Mouse (Mus musculus) cerebellum, adult 11 months (tissue): Measurements from ENCODE around the gene Camkv.

ENCODE experiments used
- DNase-seq: peaks from one replicate; pipeline ENCODE4 v3.0.0; 2022

The Camkv gene

DNA sequence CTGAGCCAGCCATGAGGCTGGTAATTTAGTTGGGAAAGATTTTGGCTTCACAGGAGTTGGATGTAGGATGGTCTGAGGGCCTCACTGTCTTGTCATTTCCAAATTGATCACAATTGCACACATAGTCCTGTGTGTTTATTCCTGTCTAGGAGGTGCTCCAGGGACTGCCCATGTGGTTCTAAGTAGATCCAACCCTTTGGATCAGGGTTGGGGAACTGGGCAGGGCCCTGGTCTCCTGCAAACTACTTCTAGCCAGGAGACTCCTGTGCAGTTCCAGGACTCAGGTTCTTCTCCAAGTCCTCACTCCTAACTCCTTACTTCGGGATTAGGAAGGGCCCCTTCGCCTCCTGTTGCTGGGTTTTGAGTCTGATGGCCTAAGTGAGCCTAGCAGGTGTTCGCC, at the start of gene Camkv:
Gene Camkv (plus strand): TSS at position 301 of the 400 bp plus-strand sequence.
- DNase-seq, result no peak

- DNase-seq, result peak; percentile 88
Measured at GRCm38 (mm10) chr9:107887804-107888266, 47.6 kb upstream of the Camkv start, which contains the start of gene Mon1a. TSS of gene Mon1a (plus strand) at chr9:107888151.

DNA sequence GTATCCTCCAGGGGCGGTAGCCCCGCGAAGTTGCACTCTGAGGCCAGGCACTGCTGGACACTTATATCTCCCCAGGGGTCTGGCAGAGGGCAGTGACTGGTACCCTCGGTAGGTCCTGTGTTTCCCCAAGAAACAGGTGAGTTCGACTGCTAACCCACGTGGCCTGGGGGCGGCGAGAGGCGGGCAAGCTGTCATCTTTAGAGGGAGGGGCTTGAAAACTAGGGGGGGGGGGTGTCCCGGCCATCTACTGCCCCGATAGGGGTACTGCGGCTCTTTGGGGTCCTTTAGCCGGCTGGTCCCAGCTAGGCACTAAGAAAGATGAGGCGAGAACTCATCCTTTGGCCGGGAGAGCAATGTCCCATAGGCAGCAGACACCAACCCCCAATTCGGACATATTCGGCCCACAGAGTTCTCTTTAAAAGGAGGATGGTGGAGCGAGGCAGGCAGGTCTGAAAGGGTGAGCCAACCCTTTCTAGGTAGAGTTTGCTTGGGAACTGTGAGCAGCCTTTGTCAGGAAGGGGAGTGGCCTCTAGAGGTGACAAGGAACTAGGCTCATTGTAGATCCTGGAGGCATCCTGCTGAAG, 47.1 kb upstream of the Camkv start:
- DNase-seq, result no peak

- no peak for DNase-seq
Measured at GRCm38 (mm10) chr9:107890260-107890659, 45.2 kb upstream of the Camkv start.

- DNase-seq, result no peak
Measured at GRCm38 (mm10) chr9:107891023-107891422, 44.5 kb upstream of the Camkv start.

GRCm38 (mm10) chr9:107898563-107898962, 36.9 kb upstream of the Camkv start:
- DNase-seq, result no peak

- DNase-seq, result no peak
Measured at GRCm38 (mm10) chr9:107899855-107900254, 35.6 kb upstream of the Camkv start.

DNA sequence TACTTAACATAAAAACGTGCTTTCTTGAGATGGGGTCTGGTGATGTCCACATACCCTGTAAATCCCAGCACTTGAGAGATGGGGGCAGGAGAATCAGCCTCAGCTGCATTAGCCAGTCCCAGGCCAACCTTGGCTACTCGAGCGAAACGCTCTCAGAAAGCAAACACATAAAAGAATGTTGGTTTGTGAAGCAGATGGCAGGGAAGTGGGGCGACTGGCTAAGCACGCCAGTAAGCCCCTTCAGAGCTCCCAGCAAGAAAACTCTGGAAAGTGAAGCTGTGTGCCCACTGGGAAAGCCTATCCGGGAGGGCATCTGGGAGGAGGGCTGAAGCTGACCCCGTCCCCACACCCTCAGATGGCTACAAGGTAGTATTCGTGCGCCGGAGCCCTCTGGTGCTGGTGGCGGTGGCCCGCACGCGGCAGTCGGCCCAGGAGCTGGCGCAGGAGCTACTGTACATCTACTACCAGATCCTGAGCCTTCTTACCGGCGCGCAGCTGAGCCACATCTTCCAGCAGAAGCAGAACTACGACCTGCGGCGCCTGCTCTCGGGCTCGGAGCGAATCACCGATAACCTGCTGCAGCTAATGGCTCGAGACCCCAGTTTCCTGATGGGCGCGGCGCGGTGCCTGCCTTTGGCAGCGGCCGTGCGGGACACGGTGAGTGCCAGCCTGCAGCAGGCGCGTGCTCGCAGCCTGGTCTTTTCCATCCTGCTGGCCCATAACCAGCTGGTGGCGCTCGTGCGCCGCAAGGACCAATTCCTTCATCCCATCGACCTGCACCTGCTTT, 34.4 kb upstream of the Camkv start:
- DNase-seq, result peak; percentile 93

GRCm38 (mm10) chr9:107901627-107901914, 33.9 kb upstream of the Camkv start:
- no peak for DNase-seq

DNA sequence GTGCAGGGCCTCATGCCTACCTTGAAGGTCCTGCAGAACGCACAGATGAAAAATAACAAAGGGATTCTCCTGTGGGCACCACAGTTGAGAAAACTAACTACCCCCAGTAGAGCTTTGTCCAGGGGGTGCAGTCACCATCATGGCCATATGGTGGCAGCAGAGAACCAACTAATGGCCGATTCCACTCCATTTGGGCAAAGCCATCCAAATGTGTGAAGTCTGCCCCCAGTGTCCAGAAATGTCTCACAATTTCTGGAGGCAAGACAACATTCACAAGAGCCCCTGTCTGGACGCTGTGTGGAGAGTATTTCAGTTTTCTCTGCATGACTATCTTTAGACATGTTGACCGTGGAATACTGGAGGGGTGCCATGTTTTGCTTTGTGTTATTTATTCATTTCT, 30.7 kb upstream of the Camkv start:
- DNase-seq, result peak; percentile 84

GRCm38 (mm10) chr9:107906252-107906966, 29.1 kb upstream of the Camkv start, which contains the start of gene Mst1r:
TSS of gene Mst1r (plus strand) at chr9:107906873.
- DNase-seq, result no peak

- no peak for DNase-seq
Measured at GRCm38 (mm10) chr9:107906967-107907800, 28.3 kb upstream of the Camkv start.

DNA sequence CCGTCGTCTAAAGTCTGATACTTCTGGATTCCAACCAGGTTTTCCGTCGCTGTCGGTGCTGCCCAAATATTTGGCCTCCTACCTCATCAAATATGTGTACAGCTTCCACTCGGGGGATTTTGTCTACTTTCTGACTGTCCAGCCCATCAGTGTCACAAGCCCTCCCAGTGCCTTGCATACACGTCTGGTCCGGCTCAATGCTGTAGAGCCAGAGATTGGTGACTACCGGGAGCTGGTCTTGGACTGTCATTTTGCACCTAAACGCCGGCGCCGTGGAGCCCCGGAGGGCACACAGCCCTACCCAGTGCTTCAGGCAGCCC, 27.7 kb upstream of the Camkv start:
- DNase-seq, result no peak

- DNase-seq, result no peak
Measured at GRCm38 (mm10) chr9:107908410-107909158, 26.9 kb upstream of the Camkv start.

DNA sequence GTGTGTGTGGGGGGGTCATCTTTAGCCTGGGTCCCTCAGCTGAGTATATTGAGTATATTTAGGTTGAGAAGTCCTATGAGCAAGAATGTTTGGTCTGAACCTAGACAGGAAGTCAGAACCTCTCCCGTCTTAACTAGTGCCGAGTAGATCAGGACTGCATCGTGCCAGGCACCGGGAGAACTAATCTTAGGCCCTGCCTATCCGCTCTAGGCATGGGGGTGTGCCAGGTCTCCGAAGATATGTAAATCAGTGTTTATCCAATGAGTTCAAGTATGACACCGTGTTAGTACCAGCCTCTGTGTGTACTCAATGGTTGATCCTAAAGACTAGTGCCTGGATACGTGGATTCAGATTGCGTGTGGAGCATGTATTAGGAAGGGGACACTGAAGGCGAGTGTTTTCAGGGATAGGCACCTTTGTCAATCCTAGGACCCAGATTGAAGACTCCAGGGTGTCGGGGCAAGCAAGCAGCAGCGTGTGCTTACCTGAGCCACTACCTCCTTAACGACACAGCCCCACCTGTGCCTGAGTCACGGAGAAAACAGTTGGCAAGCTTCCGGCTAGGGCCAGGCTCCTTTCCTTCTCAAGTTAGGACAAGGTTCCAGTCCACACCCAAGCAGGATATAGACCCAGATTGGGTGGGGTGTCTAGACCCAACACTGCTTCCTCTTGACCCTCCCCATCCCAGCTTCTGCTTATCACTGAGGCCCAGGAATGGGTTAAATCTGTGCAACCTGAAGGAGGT, 25.3 kb upstream of the Camkv start:
- DNase-seq, result no peak

GRCm38 (mm10) chr9:107914764-107915420, 20.6 kb upstream of the Camkv start:
- DNase-seq, result no peak

GRCm38 (mm10) chr9:107917895-107918608, 17.4 kb upstream of the Camkv start:
- DNase-seq, result no peak

DNA sequence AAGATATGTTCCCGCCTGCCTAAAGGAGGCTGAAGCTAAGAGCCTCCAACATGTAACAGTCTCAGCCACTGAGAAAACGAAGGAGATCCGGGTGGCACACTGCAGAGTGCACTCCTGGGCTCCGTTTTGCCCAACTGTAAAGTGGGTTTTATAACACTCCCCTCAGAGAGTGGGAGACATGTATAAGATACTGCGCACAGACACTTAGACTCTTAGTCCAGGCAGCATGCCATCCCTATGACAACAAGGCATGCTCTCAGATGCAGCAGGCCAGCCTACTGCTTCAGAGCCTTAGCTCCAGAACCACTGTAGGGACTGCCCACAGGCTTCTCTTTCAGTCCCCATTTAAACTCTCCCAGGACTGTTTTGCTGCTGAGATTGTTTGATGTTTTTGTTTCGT, 16.6 kb upstream of the Camkv start:
- no peak for DNase-seq

DNA sequence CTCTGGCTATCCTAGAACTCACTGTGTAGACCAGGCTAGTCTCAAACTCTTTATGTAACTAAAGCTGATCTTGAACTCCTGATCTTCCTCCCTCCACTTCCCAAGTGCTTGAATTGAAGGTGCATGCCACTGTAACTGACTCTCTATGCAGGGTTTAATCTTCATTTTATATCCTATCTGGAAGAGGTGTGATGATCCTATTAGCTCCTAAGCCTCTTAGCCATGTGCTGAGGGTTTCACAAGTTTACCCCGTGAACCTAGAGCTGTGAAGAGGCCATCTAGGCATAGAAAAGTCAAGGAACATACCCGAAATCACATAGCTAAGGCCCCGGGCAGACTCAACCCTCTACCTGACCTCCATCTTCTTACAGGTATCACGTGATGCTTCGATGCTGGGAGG, 16.0 kb upstream of the Camkv start:
- DNase-seq, result no peak

GRCm38 (mm10) chr9:107923021-107923420, 12.5 kb upstream of the Camkv start:
- DNase-seq, result no peak
